In genomic region chr5:139033406-139034317, GRCm38 (mm10) we compare ENCODE assay signal across 8 mouse cellular contexts. TPM values are rescaled to one million over a fixed set of nuclear protein-coding genes. Genes with fewer than 3 reads are reported as not detected.
A peak's percentile ranks its signal among the peaks of the same experiment; 100 is the strongest.
DNase-seq lines count a peak whose midpoint lies in the region; ATAC-seq lines count a peak whose summit lies in the region.

No protein-coding gene starts in this region.

- 0 out of 2 replicates have a peak, but pooled peaks have one; percentile 20 for ATAC-seq in cerebellum, adult (ENCODE audit: insufficient number of reproducible peaks, low FRiP score, low TSS enrichment)

- intact Hi-C loops in gastrocnemius, postnatal 14 days (cut with DNase I; ENCODE audit: low total_unique reads): no loop called here
- intact Hi-C loops in left cerebral cortex, postnatal 36 days (cut with DNase I): no loop called here

- DNase-seq in cerebellum, postnatal 4 days (ENCODE audit: low spot score in 2 of 2): no peak
- peak; percentile 36 to 45 for DNase-seq in cerebellum, postnatal 10 days
- peak; percentile 41 for DNase-seq in gastrocnemius, postnatal 14 days
- peak; percentile 29 to 45 for DNase-seq in kidney, adult 8-10 months
- DNase-seq in lung, postnatal 4 days: peak; percentile 41 to 63
- DNase-seq in left cerebral cortex, postnatal 36 days (ENCODE audit: low spot score in 2 of 2): no peak
- DNase-seq in layer of hippocampus, postnatal 25 days (ENCODE audit: extremely low spot score in 1 of 2, low spot score in 1 of 2): no peak

RNA-seq across cellular contexts. Expression of gene Pdgfa, which starts 36.5 kb away (rescaled TPM):
- total RNA-seq in gastrocnemius, postnatal 14 days (2021): 10 to 100 TPM; 15.8 to 22.3 TPM
- 10 to 100 TPM; 49.1 to 58.9 TPM for total RNA-seq in left cerebral cortex, postnatal 36 days (2021)
- total RNA-seq in layer of hippocampus, postnatal 25 days (2021): 10 to 100 TPM; 42.3 to 45.8 TPM

Comparison
In these comparisons a context has a peak if more than half of its experiments do, and no peak if none do; other contexts are left out.
1. DNase-seq: peak in cerebellum, postnatal 10 days (2 of 2), gastrocnemius, postnatal 14 days (single experiment), kidney, adult 8-10 months (2 of 2) and lung, postnatal 4 days (2 of 2); none in cerebellum, postnatal 4 days (0 of 2), left cerebral cortex, postnatal 36 days (0 of 2) and layer of hippocampus, postnatal 25 days (0 of 2).